Mouse (Mus musculus): ENCODE data around the gene Ppil1.
A peak's percentile ranks its signal among the peaks of the same experiment; 100 is the strongest.
"Not testable (repeated sequence)": the region's sequence is repeated elsewhere in the genome, so short reads cannot be mapped to it uniquely, and the experiment has no call there.

The Ppil1 gene

DNA sequence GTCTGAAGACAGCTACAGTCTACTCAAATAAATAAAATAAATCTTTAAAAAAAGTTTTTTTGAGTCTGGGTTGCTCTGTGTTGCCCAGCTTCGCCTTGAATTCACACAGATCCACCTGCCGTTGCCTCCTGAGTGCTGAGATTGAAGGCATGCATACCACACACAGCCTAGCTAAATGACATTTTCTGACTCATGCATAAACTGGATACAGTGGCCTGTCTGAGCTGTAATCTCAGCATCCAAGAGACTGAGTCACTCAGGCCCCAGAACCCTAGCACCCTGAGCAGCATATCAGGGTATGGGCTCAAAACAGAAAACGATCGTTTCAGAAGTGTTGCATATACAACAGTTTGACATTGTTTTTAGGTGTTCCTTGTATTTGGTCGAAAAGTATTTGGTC, 17.6 kb upstream of the Ppil1 start:
- no peak for DNase-seq (ENCODE audit: low spot score)

DNA sequence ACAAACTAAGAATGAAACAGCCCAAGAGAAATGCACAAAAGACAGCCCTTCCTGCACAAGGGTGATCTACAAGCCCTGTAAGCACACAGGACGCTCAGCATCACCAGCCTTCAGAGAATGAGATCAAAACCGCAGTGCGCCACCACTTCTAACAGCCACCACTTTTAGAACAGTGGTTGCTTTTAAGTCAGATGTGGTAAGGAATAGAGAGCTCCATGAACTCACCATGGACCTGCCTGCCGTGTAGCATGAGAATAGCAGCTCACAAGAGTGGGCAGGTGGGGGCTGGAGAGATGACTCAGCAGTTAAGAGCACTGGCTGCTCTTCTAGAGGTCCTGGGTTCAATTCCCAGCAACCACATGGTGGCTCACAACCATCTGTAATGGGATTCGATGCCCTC, 16.4 kb upstream of the Ppil1 start:
- peak; percentile 23 for DNase-seq (ENCODE audit: low spot score)

DNA sequence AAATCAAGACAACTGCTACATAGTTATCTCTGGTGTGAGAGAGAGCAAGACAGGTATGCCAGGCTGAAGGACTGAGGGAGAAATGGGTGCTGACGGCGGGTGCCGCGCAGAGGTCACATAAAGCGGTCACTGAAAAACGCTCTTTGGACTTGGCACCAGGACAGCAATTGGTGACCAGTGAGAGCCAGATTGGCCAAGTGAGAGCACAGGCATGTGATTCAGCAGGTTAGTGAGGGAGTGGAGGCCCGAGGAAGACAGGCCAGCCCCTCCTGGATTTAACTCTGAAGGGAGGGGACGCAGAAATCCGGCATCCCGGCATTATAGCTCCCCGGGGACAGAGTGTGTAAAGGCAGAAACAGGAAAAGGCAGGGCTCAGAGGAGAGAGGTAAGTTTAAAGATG, 9.9 kb upstream of the Ppil1 start:
- no peak for DNase-seq (ENCODE audit: low spot score)

DNA sequence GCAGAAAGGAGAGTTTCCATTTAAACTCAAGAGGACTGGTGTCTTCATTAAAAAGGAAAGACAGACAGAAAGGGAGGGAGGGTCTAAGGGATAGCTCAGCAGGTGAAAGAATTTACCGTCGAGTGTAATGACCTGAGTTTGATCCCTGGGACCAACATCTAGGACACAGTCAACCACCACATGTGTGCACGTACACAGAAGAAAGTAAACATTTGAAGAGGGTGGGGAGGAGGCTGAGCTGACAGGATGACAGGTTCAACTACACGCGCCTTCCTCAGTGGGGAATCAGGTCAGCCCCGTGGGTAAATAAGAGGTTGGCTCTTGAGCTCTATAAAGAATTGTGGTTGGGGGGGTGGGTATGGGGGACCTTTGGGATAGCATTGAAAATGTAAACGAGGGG, 9.2 kb upstream of the Ppil1 start:
- DNase-seq (ENCODE audit: low spot score), result no peak

DNA sequence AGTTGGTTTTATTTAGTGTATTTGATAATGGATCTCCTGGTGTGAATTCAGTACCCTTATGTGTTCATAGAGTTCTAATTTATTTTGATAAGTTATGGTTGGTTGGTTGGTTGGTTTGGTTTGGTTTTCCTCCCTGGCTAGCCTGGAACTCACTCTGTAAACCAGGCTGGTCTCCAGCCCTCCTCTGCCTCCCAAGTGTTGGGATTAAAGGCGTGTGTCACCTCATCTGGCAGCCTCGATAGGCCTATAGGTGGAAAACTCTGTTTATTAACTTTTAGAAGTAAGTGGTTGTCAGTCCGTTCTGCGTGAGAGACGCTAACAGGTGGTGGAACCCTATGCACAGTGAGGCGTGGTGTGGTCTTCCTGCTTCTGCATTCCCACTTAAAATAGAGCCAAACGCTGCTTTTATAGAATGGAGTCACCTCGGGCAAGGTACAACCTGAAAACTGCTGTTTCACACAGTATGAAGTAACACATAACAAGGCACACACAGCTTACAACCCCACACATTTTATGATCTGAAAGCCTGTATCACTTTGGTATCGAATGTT, 6.2 kb upstream of the Ppil1 start:
- no peak for DNase-seq (ENCODE audit: low spot score)

DNA sequence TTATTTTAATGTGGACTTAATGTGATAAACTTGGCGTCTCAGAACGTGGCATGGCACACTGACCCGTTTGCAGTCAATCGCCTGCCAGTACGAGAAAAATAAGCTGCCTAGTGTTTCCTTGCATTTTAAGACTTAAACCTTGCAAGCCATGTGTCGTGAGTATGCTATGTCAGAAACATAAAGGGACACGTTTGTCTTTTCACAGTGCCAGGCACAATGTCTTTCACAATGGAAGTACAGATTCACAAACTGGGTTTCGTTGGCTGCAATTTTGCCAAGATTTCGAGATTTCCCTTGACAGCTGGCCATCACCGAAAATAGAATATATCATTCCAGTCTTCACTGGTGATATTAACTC, 5.3 kb upstream of the Ppil1 start:
- no peak for DNase-seq (ENCODE audit: low spot score)

DNA sequence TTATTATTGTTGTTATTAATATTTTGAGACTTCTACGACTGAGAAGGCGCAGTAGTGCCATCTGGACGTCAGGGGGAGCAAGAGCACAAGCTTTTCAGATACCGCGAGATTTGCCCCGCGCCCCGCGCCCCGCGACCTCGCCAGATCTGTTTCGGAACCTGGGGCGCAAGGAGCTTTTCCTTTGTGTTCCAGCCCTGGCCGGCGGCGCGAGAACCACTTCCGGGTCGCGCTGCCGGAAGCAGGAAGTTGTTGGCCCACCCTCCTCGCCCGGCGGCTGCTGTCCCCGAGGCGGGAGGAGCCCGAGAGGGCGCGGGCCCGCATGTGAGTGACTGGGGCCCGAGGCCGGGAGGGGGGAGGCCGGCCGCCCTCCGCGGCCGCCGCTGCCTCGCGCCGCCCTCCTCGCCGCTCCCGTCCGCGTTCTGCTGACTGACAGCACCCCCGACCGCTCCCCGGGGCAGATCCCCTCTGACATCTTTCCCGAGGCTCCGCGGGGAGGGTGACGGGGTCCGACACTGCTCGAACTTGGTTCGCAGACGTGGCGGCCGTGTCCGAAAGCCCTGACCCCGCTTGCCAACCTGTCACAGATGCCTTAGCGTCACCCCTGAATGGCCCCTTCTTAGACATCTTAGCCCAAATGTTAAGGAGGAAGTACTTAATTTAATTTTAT, 4.8 kb upstream of the Ppil1 start, which contains the start of gene BC004004:
BC004004 (plus strand) TSS at position 107 of the 667 bp plus-strand sequence.
- DNase-seq (ENCODE audit: low spot score), result peak; percentile 92

DNA sequence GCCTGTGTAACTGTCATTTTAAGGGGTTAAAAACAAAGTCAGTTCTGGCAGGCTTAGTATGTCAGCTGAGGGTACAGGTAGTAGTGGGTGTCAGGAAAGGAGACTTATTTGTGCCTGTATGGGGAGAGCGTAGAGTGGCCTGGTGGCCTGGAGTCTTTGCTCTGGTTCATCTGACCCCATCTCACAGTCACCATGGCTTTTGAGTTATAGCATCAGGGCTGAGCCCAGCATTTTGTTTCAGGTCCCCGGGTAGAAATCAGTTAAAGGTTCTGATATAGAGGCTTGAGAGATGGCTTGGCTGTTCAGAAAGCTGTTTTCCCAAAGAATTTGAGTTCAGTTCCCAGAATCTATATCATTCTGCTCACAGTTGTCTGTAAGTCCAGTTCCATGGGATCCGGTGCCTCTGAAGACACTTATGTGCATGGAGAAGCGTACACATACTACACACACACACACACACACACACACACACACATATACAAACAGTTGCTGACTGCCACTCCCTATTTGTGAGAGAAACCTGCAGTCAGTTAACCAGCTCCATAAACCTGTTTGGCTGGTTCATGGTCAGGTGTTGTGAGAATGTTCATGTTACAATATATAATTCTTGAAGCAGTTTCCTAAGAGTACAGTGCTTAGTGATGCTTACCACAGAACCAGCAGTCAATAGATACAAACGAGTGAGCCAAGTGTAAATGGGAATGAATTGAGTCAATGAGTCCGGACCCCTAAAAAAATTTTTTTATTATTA, 4.1 kb upstream of the Ppil1 start:
- no peak for DNase-seq (ENCODE audit: low spot score)

DNA sequence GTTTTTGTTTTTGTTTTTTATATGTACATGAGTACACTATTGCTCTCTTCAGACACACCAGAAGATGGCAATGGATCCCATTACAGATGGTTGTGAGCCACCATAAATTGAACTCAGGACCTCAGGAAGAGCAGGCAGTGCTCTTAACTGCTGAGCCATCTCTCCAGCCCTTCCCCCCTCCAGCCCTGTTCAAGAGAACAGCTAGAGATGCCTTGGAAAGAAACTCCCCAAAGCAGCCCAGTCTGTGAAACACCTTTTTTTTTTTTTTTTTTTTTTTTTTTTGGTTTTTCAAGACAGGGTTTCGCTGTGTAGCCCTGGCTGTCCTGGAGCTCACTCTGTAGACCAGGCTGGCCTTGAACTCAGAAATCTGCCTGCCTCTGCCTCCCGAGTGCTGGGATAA, 3.1 kb upstream of the Ppil1 start:
- not testable (repeated sequence) for DNase-seq (ENCODE audit: low spot score)

DNA sequence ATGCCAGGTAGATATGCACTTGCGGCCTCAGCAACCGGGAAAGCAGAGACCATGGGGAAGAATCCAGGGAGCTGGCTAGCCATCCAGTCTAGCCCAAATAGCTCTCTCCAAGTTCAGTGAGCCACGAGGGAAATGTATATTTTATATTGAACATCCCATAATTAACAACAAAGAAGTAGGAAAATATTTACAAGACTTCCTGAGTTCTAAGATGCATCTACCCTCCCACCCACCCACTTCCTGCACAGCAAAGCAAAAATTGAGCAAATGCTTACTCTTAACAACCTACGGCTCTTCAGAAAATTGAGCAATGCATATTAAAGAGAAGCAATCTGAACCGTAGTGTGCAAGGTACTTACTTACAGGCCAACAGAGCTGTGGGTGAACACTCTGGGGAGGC, 774 bp upstream of the Ppil1 start:
- DNase-seq (ENCODE audit: low spot score), result no peak

DNA sequence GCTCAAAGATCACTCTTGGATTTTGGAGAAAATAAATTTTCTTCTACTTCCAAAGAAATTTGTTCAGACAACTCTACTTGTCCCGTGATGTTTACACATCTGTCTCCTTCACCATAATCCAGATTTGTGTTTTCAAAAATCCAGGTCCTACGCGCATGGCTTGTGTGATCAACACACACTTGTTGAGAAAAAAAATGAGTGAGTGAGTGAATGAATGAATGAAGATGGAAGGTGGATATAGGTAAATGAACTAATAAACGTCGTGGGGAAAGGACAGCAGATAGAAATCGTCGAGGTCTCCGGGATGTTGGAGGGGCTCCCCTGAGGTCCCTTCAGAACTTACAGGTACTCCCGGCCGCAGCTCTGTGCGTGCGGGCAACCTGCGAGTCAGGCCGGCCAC, 569 bp downstream of the Ppil1 start:
- no peak for DNase-seq (ENCODE audit: low spot score)

DNA sequence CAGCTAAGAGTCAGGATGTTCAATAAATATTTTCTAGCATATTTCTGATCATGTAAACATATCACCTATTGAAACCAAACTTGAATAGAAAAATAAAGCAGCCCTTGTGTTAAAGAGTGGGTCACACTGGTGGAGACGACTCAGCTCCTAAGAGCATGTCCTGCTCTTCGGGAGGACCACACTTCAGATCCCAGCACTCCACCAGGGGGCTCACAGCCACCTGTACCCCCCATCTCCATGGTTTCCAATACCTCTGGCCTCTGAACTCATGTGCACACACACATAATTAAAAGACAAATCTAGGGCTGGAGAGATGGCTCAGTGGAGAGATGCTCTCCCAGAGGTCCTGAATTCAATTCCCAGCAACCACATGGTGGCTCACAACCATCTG, 1.7 kb downstream of the Ppil1 start:
- no peak for DNase-seq (ENCODE audit: low spot score)

DNA sequence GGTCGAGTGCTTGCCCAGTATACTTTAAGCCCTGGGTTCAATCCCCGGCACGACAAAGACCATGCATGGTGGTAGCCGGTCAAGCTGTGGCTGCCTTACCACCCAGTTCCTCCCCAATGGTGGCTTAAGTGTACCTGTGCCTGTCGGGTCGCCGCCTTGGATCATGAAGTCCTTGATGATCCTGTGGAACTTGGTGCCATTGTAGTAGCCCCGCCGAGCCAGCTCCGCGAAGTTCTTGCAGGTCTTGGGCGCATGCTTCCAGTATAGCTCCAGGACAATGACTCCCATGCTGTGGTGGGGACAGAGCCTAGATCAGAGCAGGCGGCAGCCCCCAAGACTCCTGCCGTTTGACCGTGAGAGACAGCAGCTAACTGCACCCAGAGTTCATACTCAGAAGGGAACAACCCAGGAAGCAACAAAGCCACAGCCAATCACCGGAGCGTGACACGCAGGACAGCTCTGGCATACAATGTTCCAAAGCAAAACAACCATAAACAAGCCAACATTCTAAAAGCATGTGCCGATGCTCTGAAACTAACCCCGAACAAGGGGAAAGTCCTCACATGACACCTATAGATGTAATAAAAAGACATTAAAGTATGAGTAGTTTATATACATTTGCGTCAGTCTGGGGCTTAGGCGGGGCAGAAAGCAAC, 2.3 kb downstream of the Ppil1 start:
- no peak for DNase-seq (ENCODE audit: low spot score)

DNA sequence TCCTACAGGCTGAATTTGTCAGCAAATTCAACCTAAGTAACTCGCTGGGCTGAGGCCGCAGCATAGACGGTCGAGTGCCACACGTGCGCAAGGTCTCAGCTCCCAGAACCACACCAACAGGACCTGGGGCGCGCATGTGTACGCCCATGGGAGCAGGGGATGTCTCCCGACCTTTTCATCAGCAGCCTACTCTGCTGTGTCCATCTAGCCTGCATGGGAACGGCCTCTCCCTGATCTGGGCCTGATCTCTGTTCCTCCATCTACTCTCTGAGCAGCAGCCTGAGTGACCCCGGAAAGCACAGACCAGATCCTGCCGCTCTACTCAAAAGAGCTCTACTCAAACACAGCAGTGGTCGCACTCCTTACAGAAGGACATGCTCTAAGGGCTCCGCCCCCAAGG, 3.5 kb downstream of the Ppil1 start:
- DNase-seq (ENCODE audit: low spot score), result no peak

DNA sequence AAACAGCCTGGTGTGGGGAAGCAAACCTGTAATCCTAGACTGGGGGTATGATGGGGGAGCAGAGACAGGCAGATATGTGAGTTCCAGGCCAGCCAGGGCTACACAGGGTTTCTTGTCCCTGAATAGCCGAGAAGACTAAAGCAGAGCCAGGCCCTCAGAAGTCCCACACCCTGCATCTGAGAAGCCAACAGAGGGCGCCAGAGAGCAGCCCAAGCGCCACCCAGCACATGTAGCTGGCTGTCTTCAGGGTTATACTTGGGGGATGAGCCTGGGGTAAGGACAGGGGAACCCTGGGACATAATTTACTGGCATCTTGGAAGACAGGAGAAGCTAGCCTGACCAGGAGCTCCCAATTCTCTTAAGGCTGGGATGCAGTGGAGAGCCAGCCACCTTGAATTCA, 4.5 kb downstream of the Ppil1 start:
- peak; percentile 58 for DNase-seq (ENCODE audit: low spot score)

DNA sequence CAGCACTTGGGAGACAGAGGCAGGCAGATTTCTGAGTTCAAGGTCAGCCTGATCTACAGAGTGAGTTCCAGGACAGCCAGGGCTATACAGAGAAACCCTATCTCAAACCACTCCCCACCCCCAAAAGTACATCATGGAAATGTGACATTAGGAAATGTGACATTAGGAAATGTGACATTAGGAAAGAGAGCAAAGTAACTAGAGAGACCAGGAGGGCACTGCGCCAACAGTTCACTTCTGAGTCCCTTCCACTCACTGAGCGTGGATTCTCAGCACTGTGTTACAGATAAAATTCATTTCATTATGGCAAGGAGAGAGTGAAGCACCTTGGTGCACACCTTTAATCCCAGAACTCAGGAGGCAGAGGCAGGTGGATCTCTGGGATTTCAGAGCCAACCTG, 5.1 kb downstream of the Ppil1 start:
- DNase-seq (ENCODE audit: low spot score), result no peak

DNA sequence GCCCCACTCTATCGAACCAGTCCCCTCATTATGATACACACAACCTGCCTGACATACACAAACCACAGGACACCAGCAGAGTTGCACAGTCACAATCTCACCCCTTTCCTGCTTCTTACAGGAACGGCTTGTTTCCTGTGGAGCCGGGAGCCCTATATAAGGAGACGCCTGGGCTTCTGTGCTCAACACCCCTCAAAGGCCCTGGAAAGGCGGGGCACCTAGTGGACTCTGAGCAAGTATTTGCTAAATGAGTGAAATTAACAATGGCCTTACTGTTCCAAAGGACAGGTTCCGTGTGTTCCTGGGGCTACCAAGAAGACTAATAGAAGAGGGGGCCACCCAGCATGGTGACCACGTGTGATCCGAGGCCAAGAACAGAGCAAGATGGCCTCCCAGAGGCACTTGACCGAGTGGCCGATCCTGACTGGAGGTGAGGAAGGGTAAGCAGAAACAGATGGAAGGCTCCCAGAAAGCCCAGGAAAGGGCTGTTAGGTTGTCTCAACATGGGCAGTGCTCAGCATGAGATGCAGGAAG, 5.9 kb downstream of the Ppil1 start:
- no peak for DNase-seq (ENCODE audit: low spot score)

DNA sequence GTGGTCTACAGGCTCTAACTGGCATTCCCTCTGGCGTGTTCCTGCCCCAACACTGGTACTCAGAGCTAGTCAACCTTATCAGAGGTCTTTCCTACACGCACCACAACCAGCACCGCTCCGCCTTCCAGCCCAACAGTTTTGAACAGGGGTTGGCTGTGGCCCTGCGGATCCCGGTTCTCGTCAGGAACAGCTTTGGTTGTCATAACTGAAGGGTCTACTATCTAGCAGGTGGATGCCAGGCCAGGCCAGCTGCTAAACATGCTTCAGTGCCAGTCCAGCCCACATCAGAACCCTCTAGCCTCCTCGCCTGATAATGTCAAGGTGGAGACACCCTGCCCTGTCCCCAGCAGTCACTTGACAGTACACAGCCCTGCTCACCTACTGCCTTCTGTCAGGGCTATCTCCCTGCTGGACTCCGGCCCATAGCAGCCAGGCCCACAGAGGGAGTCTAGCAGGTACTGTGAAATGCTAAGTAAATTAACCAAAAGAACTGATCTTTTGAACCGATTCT, 6.9 kb downstream of the Ppil1 start:
- no peak for DNase-seq (ENCODE audit: low spot score)

DNA sequence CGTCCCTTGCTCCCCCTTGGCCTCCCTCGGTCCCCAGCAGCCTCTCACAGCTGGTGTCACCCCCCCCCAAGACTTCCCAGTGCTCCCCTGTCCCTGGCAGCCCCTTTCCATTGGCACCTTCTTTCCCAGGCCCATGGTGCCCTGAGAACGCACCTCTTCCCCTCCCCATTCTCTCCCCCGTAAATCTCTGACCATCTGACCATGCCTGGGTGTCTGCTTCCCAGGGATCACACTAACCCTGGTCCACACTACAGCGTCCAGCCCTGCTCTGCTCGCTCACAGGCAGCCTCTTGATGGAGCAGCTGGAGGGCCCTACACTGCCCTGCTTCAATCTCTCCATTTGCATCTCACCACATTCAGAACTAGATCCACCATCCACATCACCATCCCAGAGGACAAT, 7.5 kb downstream of the Ppil1 start:
- DNase-seq (ENCODE audit: low spot score), result no peak

DNA sequence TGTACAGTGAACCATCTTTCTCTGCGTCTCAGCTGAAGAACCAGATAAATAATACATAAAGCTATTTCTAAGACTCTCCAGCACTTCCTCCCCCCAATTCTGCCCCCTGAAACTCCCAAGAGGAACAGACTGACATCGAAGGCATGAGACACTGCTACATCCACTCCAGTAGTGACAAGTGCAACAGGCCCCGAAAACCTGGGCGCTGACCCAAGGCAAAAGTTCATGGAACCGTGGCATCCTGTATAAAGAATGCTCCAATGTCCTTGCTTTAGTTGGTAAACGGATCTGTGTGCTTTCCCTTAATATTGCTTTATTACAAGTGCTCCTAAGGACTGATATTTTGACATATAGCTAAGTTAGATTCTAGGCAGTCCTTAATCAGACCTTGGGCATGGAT, 9.2 kb downstream of the Ppil1 start:
- DNase-seq (ENCODE audit: low spot score), result not testable (repeated sequence)

DNA sequence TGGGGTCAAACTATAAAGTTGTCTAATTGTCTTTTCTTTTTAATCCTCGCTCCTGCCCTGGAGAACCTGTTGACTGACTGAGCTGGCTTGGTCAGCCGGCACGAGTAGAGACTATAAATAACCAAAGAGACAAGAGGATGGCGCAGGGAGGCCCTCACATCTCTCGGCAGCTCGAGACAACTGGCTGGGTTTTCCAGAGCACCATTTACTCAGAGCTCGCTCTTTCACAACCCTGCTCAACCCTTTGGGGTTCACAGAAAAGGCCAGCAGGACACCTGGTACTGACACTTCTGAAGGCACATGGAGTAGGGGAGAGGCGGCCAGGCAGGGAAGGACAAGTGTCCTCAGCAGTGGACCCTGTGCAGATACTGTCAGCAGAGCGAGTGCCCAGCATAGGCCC, 10.3 kb downstream of the Ppil1 start:
- DNase-seq (ENCODE audit: low spot score), result no peak

DNA sequence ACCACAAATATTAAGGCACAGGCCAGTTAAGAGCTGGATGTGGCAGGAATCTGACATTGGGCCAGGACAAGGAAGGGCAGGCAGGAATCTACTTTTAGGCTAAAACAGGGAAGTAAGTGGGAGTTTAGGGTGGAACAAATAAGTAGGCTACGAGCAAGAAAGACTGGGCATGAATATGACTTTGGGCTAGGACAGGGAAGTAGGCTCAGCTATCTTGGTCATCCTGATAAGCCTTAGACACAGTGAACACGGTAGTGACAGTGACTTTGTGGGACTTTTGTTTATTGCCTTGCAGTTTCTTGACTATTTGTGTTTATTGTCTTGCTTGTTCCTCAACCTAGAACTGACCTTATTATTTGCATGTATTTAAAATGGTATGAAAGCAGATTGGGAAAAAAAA, 10.8 kb downstream of the Ppil1 start:
- no peak for DNase-seq (ENCODE audit: low spot score)

Data from spleen, adult 12 weeks (tissue).